Mouse (Mus musculus) colon, adult 2 months (tissue): ENCODE results near the gene Qtrt1. TPM values are rescaled to one million over a fixed set of nuclear protein-coding genes. Genes with fewer than 3 reads are reported as not detected.

Source experiments
- polyA plus RNA-seq: library from polyadenylated mRNA; depleted of rRNA; stranded (reverse); fragments of >200 nt; gene quantifications from 2 replicates; pipeline ENCODE4 v1.2.3, GENCODE M21; 2012; rRNA removed

Gene Qtrt1
- polyA plus RNA-seq: 61.0 and 62.5 TPM in 2 replicates

GRCm38 (mm10) chr9:21411669-21412550 is at the start of gene Qtrt1:
Gene Qtrt1, plus strand, starts transcription at chr9:21411837.

GRCm38 (mm10) chr9:21367357-21368111 is 44.1 kb upstream of the Qtrt1 start, which contains the start of gene Ilf3:
Gene Ilf3, plus strand, starts transcription at chr9:21367871.

GRCm38 (mm10) chr9:21424631-21425555 is 13.3 kb downstream of the Qtrt1 start, which contains the start of gene Dnm2:
Gene Dnm2, plus strand, starts transcription at chr9:21424908.

Other genes starting within 250 kb of the Qtrt1 start
- gene Pde4a, start 246.1 kb upstream of the Qtrt1 start, polyA plus RNA-seq: 6.9 and 7.2 TPM in 2 replicates
- gene Keap1, start 172.5 kb upstream of the Qtrt1 start, polyA plus RNA-seq: 110 and 116 TPM in 2 replicates
- gene S1pr5, start 163.4 kb upstream of the Qtrt1 start, polyA plus RNA-seq: 0.17 and 0.19 TPM in 2 replicates
- gene Atg4d, start 146.5 kb upstream of the Qtrt1 start, polyA plus RNA-seq: 123 and 143 TPM in 2 replicates
- gene Kri1, start 123.9 kb upstream of the Qtrt1 start, polyA plus RNA-seq: 17.8 and 22.7 TPM in 2 replicates
- gene Cdkn2d, start 120.4 kb upstream of the Qtrt1 start, polyA plus RNA-seq: 29.2 and 41.6 TPM in 2 replicates
- 94.6 and 96.9 TPM in 2 replicates for gene Ap1m2, start 99.5 kb upstream of the Qtrt1 start, polyA plus RNA-seq
- 27.3 and 35.5 TPM in 2 replicates for gene Slc44a2, start 91.1 kb upstream of the Qtrt1 start, polyA plus RNA-seq
- gene Ilf3, start 44.0 kb upstream of the Qtrt1 start, polyA plus RNA-seq: 29.2 and 32.3 TPM in 2 replicates
- gene Dnm2, start 13.1 kb downstream of the Qtrt1 start, polyA plus RNA-seq: 341 and 414 TPM in 2 replicates
- gene Tmed1, start 98.4 kb downstream of the Qtrt1 start, polyA plus RNA-seq: 15.9 and 20.7 TPM in 2 replicates
- gene AB124611, start 114.3 kb downstream of the Qtrt1 start, polyA plus RNA-seq: 1.8 and 2.4 TPM in 2 replicates
- gene Carm1, start 135.1 kb downstream of the Qtrt1 start, polyA plus RNA-seq: 72.9 and 79.9 TPM in 2 replicates
- gene Timm29, start 180.9 kb downstream of the Qtrt1 start, polyA plus RNA-seq: 19.7 and 21.7 TPM in 2 replicates
- 50.1 and 62.0 TPM in 2 replicates for gene Yipf2, start 181.0 kb downstream of the Qtrt1 start, polyA plus RNA-seq
- gene Smarca4, start 204.3 kb downstream of the Qtrt1 start, polyA plus RNA-seq: 40.3 and 42.5 TPM in 2 replicates